Mouse (Mus musculus) testis, adult 2 months (tissue): ENCODE data around the gene Hoxc10.

Experiments
- CTCF ChIP-seq: fragments of 200-500 bp; IDR thresholded peaks from 2 replicates; pipeline ENCODE4 v1.5.1; 2012; ENCODE audit warnings: low read depth, mild to moderate bottlenecking, inconsistent platforms, low read length, moderate library complexity; ENCODE audit not compliant: control insufficient read depth, insufficient read depth, insufficient replicate concordance
- POLR2A ChIP-seq: fragments of 200-500 bp; IDR thresholded peaks from 2 replicates; pipeline ENCODE4 v1.6.1; 2012; ENCODE audit warnings: low read depth, mild to moderate bottlenecking, inconsistent platforms, low read length, moderate library complexity; ENCODE audit not compliant: control insufficient read depth

- TF ChIP-seq CTCF, result no peak
- TF ChIP-seq POLR2A, result no peak
Measured at GRCm38 (mm10) chr15:102920619-102921018, 46.0 kb upstream of the Hoxc10 start.
